Mouse (Mus musculus) liver, embryonic 11.5 days (tissue): ENCODE results near the gene Me3. TPM values are rescaled to one million over a fixed set of nuclear protein-coding genes. Genes with fewer than 3 reads are reported as not detected.

Experiments
- ATAC-seq: fragments of 200-750 bp; cut with Nextera tagmentation; replicated peaks from 2 replicates; pipeline ENCODE4 v1.8.0; 2017; ENCODE audit warnings: moderate number of reproducible peaks, mild to moderate bottlenecking, moderate TSS enrichment, moderate library complexity; ENCODE audit not compliant: low FRiP score
- DNase-seq: peaks from one replicate; pipeline ENCODE4 v3.0.0-alpha.2; 2017; ENCODE audit warnings: low spot score
- H3K27ac ChIP-seq: fragments of 300-500 bp; sonication (generic); 2 replicates; pipeline ENCODE4 v1.5.1; 2014; ENCODE audit warnings: mild to moderate bottlenecking, low read depth, low read length, control low read depth
- H3K27me3 ChIP-seq: fragments of 300-500 bp; sonication (generic); replicated peaks from 2 replicates; pipeline ENCODE4 v1.6.1; 2014; ENCODE audit warnings: low read length, mixed read lengths; ENCODE audit not compliant: control insufficient read depth, insufficient read depth
- H3K36me3 ChIP-seq: fragments of 300-500 bp; sonication (generic); 2 replicates; pipeline ENCODE4 v1.6.1; 2014; ENCODE audit warnings: mild to moderate bottlenecking, low read length, moderate library complexity, mixed read lengths; ENCODE audit not compliant: control insufficient read depth, insufficient read depth
- H3K4me1 ChIP-seq: fragments of 300-500 bp; sonication (generic); replicated peaks from 2 replicates; pipeline ENCODE4 v1.6.1; 2014; ENCODE audit warnings: low read length, mixed read lengths; ENCODE audit not compliant: control insufficient read depth, insufficient read depth
- H3K4me2 ChIP-seq: fragments of 300-500 bp; sonication (generic); 2 replicates; pipeline ENCODE4 v1.6.1; 2014; ENCODE audit warnings: mild to moderate bottlenecking, control low read depth, moderate library complexity
- H3K4me3 ChIP-seq: fragments of 300-500 bp; sonication (generic); 2 replicates; pipeline ENCODE4 v1.5.1; 2014; ENCODE audit warnings: low read depth, low read length, control low read depth
- H3K9ac ChIP-seq: fragments of 300-500 bp; sonication (generic); 2 replicates; pipeline ENCODE4 v1.6.1; 2014; ENCODE audit warnings: low read depth, low read length, control low read depth
- H3K9me3 ChIP-seq: fragments of 300-500 bp; sonication (generic); 2 replicates; pipeline ENCODE4 v1.6.1; 2016; ENCODE audit warnings: low read length, inconsistent platforms, mixed read lengths; ENCODE audit not compliant: control insufficient read depth
- WGBS: fragments of 180-500 bp; shearing (Covaris S2); extraction: QIAGEN DNeasy Blood & Tissue Kit; methylation state at CpG from one replicate; pipeline ENCODE4 v1.1.7; 2014; 5-methylcytosine and 5-hydroxymethylcytosine counted together
- polyA plus RNA-seq: library from polyadenylated mRNA; unstranded; fragments of >200 nt; fragmentation: Nextera tagmentation; extraction: Ambion mirVana; gene quantifications from 2 replicates; pipeline ENCODE4 v1.2.1, GENCODE M21; 2014

Gene Me3
- polyA plus RNA-seq, 1 experiment from 2014 or later, result 0.22 TPM

- H3K4me2 ChIP-seq, result no peak overlapping the region
- no peak for DNase-seq
These were observed 141.2 kb downstream of the Me3 start for GRCm38 (mm10) chr7:89773352-89773921.

GRCm38 (mm10) chr7:89773926-89774325 is 141.7 kb downstream of the Me3 start:
- DNase-seq (no peak), ATAC-seq (no peak)
- H3K4me2 ChIP-seq, result no peak overlapping the region
- WGBS, result 44% methylated on average over 2 of the region's 2 CpGs
- no peaks in the 10 kb centered on the region for H3K9me3 ChIP-seq
- H3K4me1 ChIP-seq, result no peaks in the 10 kb centered on the region
- no peak overlapping the region for H3K9ac ChIP-seq
- H3K36me3 ChIP-seq, result no peaks in the 10 kb centered on the region
- H3K4me3 ChIP-seq, result no peak overlapping the region
- H3K27me3 ChIP-seq, result no peaks in the 10 kb centered on the region
- H3K27ac ChIP-seq, result no peak overlapping the region

More at GRCm38 (mm10) chr7:89773352-89773921, 141.2 kb downstream of the Me3 start:
- Histone ChIP-seq H3K9ac (no peak overlapping the region), H3K27me3 (no peaks in the 10 kb centered on the region), H3K9me3 (no peaks in the 10 kb centered on the region), H3K27ac (no peak overlapping the region), H3K4me1 (no peaks in the 10 kb centered on the region), H3K4me3 (no peak overlapping the region), H3K36me3 (no peaks in the 10 kb centered on the region)
- ATAC-seq, result no peak
- WGBS, result 59% methylated on average over 3 of the region's 3 CpGs

- H3K4me1 ChIP-seq, result no peaks in the 10 kb centered on the region
- 87% methylated on average over 2 of the region's 2 CpGs for WGBS
- H3K9me3 ChIP-seq, result no peaks in the 10 kb centered on the region
These were observed 143.7 kb downstream of the Me3 start for GRCm38 (mm10) chr7:89775848-89776247.

GRCm38 (mm10) chr7:89781391-89781790 is 149.2 kb downstream of the Me3 start:
- ATAC-seq (no peak), DNase-seq (no peak)
- no peak overlapping the region for H3K4me2 ChIP-seq
- H3K27me3 ChIP-seq, result no peaks in the 10 kb centered on the region
- no peaks in the 10 kb centered on the region for H3K36me3 ChIP-seq
- WGBS, result 64% methylated on average over 1 of the region's 1 CpGs
- no peak overlapping the region for H3K4me3 ChIP-seq
- H3K9ac ChIP-seq, result no peak overlapping the region
- H3K9me3 ChIP-seq, result no peaks in the 10 kb centered on the region
- no peaks in the 10 kb centered on the region for H3K4me1 ChIP-seq
- H3K27ac ChIP-seq, result no peak overlapping the region

More at GRCm38 (mm10) chr7:89775848-89776247, 143.7 kb downstream of the Me3 start:
- H3K9ac ChIP-seq, result no peak overlapping the region
- no peak for DNase-seq
- H3K27ac ChIP-seq, result no peak overlapping the region
- no peak overlapping the region for H3K4me3 ChIP-seq
- no peak for ATAC-seq
- H3K36me3 ChIP-seq, result no peaks in the 10 kb centered on the region
- H3K4me2 ChIP-seq, result no peak overlapping the region
- no peaks in the 10 kb centered on the region for H3K27me3 ChIP-seq

GRCm38 (mm10) chr7:89787735-89788134 is 155.5 kb downstream of the Me3 start:
- no peaks in the 10 kb centered on the region for H3K27me3 ChIP-seq
- ATAC-seq (no peak), DNase-seq (no peak)
- H3K4me3 ChIP-seq, result no peak overlapping the region
- no peaks in the 10 kb centered on the region for H3K4me1 ChIP-seq
- H3K9ac ChIP-seq, result no peak overlapping the region
- no peak overlapping the region for H3K27ac ChIP-seq
- 82% methylated on average over 7 of the region's 7 CpGs for WGBS
- H3K4me2 ChIP-seq, result no peak overlapping the region
- no peaks in the 10 kb centered on the region for H3K9me3 ChIP-seq
- H3K36me3 ChIP-seq, result no peaks in the 10 kb centered on the region

- 81% methylated on average over 1 of the region's 1 CpGs for WGBS
These were observed 160.4 kb downstream of the Me3 start for GRCm38 (mm10) chr7:89792576-89792975.

GRCm38 (mm10) chr7:89795366-89795765 is 163.2 kb downstream of the Me3 start:
- Histone ChIP-seq H3K27ac (no peak overlapping the region), H3K9me3 (no peaks in the 10 kb centered on the region), H3K27me3 (no peaks in the 10 kb centered on the region), H3K4me2 (no peak overlapping the region), H3K4me1 (no peaks in the 10 kb centered on the region), H3K9ac (no peak overlapping the region), H3K36me3 (no peaks in the 10 kb centered on the region), H3K4me3 (no peak overlapping the region)
- no peak for ATAC-seq
- 61% methylated on average over 3 of the region's 3 CpGs for WGBS
- DNase-seq, result no peak

More at GRCm38 (mm10) chr7:89792576-89792975, 160.4 kb downstream of the Me3 start:
- no peak overlapping the region for H3K9ac ChIP-seq
- H3K4me1 ChIP-seq, result no peaks in the 10 kb centered on the region
- no peaks in the 10 kb centered on the region for H3K27me3 ChIP-seq
- no peaks in the 10 kb centered on the region for H3K36me3 ChIP-seq
- no peaks in the 10 kb centered on the region for H3K9me3 ChIP-seq
- no peak overlapping the region for H3K4me3 ChIP-seq
- DNase-seq (no peak), ATAC-seq (no peak)
- H3K4me2 ChIP-seq, result no peak overlapping the region
- no peak overlapping the region for H3K27ac ChIP-seq

GRCm38 (mm10) chr7:89796351-89796801 is 164.2 kb downstream of the Me3 start:
- H3K4me2 ChIP-seq, result no peak overlapping the region
- H3K27ac ChIP-seq, result no peak overlapping the region
- DNase-seq, result no peak
- no peak overlapping the region for H3K9ac ChIP-seq
- WGBS, result 26% methylated on average over 6 of the region's 6 CpGs
- no peaks in the 10 kb centered on the region for H3K36me3 ChIP-seq
- ATAC-seq, result no peak
- H3K9me3 ChIP-seq, result no peaks in the 10 kb centered on the region
- no peak overlapping the region for H3K4me3 ChIP-seq
- H3K4me1 ChIP-seq, result no peaks in the 10 kb centered on the region
- no peaks in the 10 kb centered on the region for H3K27me3 ChIP-seq

- Histone ChIP-seq H3K4me2 (no peak overlapping the region), H3K4me1 (no peaks in the 10 kb centered on the region), H3K9me3 (no peaks in the 10 kb centered on the region), H3K36me3 (no peaks in the 10 kb centered on the region), H3K27ac (no peak overlapping the region), H3K27me3 (no peaks in the 10 kb centered on the region), H3K9ac (no peak overlapping the region), H3K4me3 (no peak overlapping the region)
- 75% methylated on average over 8 of the region's 8 CpGs for WGBS
- DNase-seq (no peak), ATAC-seq (no peak)
These were observed 166.3 kb downstream of the Me3 start for GRCm38 (mm10) chr7:89798358-89799020.
